Mouse (Mus musculus): Measurements from ENCODE around the gene C530025M09Rik. TPM values are rescaled to one million over a fixed set of nuclear protein-coding genes. Genes with fewer than 3 reads are reported as not detected.

C530025M09Rik gene
- total RNA-seq (2023), result not detected

DNA sequence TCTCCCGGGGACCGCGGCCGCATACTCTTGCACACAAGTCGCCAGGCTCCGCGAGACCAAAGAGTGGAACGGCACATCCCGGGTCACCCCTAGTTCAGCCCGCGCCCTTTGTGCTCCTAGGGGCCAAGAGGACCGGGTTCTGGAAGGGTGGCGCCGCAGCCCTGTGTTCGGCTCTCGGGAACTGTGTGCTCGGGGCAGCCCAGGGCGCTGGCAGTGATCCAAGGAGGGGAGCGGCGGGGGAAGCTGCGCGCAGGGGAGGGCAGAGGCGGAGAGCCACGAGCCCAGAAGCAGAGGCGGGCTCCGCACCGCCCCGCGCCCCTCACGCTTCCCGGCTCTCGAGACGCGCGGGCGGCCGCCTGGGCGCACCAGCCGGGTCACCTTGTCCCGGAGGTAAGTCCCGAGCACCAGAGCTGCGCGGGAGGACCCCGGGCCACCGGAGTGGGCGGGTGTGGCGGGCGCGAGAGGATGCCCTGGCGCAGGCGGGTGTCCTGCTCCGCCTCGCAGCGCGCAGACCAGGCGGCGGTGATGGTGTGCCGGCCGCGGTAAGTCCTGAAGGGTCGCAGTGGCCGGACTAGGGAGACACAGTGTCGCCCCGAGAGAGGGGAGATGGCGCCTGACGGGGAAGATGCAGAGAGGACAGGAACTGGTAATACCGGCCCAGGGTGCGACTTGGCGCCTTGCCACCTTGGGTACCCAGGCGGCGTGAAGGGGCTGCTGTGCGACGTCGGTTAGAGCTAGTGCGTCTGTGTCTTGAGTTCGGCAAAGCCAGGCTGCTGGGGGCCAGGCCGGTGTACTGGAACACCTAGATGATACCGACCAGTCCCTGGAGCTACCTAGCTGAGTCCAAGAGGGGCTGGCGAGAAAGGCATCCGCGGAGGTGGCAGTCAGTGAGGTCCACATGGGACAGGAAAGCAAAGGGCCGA lies at the start of gene C530025M09Rik:
Gene C530025M09Rik (minus strand): TSS at position 678 of the 923 bp plus-strand sequence.

DNA sequence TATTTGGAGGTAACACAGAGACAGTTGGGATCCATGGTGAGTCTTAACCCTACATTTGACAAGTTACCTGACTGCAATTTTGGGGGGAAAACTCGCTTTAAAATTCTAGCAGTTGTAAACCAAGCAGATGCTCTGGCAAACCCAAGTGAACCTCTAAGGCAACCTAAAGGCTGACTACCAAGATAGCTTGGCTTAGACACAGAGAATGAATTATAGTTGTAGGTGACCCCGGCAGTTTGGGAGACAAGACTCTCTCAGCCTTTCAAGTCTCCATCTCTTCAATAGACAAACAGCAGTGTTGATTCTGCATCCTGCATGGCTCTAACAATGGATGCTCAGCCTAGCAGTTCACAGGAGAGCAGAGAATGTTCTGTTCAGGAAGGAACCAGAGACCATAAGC lies 2.1 kb downstream of the C530025M09Rik start, which contains the start of gene Syndig1:
Gene Syndig1 (plus strand): TSS at position 301 of the 400 bp plus-strand sequence.

Other genes starting within 250 kb of the C530025M09Rik start
- not detected for gene Syndig1, start 2.0 kb downstream of the C530025M09Rik start, total RNA-seq (2023)